Comparison of ENCODE assay signal across 22 mouse cellular contexts in genomic region chr3:81925856-81926255, GRCm38 (mm10). TPM values are rescaled to one million over a fixed set of nuclear protein-coding genes. Genes with fewer than 3 reads are reported as not detected.
DNase-seq lines count a peak whose midpoint lies in the region; ATAC-seq and TF ChIP-seq lines count a peak whose summit lies in the region.
"Had no signal": no experiment of that assay in that cellular context is flagged by ENCODE, and none has a peak within 500 bp of the region (broad histone marks: within the 10 kb centered on the region; RNA-seq: fewer than 3 reads in every experiment).

No protein-coding gene starts in this region.

- peak; percentile 24 for DNase-seq in lung, postnatal 36 days
- DNase-seq in lung, adult 2 months, result no peak
- DNase-seq in spleen, adult 12 weeks (ENCODE audit: low spot score), result peak; percentile 26
- DNase-seq in thymus, postnatal 36 days, result peak; percentile 32 to 61
- no peak for DNase-seq in adrenal gland, adult (ENCODE audit: inconsistent age in 2 of 2, low spot score in 1 of 2)
- DNase-seq in gastrocnemius, postnatal 14 days, result no peak
- no peak for DNase-seq in right cerebral cortex, adult 2 months (ENCODE audit: low spot score in 2 of 2)
- DNase-seq: adrenal gland, adult 2 months; cerebellum, postnatal 14 days; kidney, postnatal 25 days; liver, embryonic 13.5 days; retina, postnatal 1 day had no signal

- H3K4me3 ChIP-seq in lung, adult 2 months (replicated peaks; ENCODE audit: extremely low read depth, low read depth, low read length), result no peak overlapping the region
- H3K4me3 ChIP-seq: embryonic facial prominence, embryonic 15.5 days; heart, embryonic 10.5 days; liver, embryonic 13.5 days; midbrain, embryonic 10.5 days had no signal

- H3K4me1 ChIP-seq in lung, adult 2 months (ENCODE audit: control insufficient read depth, insufficient read depth, low read length), result no peaks in the 10 kb centered on the region
- H3K4me1 ChIP-seq: embryonic facial prominence, embryonic 15.5 days; heart, embryonic 10.5 days; liver, embryonic 13.5 days; midbrain, embryonic 10.5 days had no signal

- ATAC-seq in common myeloid progenitor, adult 5-6 weeks (replicated peaks; ENCODE audit: low read depth, poor library complexity, severe bottlenecking), result peak; percentile 95
- ATAC-seq: forebrain, embryonic 16.5 days had no signal

- 22% methylated on average over 5 of the region's 5 CpGs for WGBS in lung, adult 2 months

- intact Hi-C loops in gastrocnemius, postnatal 14 days (cut with DNase I; ENCODE audit: low total_unique reads), result loop anchor here (5.0 kb wide), 1 partner anchor 969 kb away; no protein-coding TSS in a partner anchor

- TF ChIP-seq POLR2A in lung, adult 2 months (IDR thresholded peaks at IDR 0.05; ENCODE audit: borderline replicate concordance, extremely low read depth, low read depth, low read length), result no peak

- no peak for TF ChIP-seq CTCF in lung, adult 2 months (IDR thresholded peaks at IDR 0.05; ENCODE audit: insufficient read depth, low read length)

RNA-seq across cellular contexts. Expression of gene Ctso, which starts 6.5 kb away (rescaled TPM):
- 9.5 and 16.7 TPM in 2 replicates for polyA plus RNA-seq in lung, adult 2 months (2012; rRNA removed)
- 15.5 and 15.6 TPM in 2 replicates for total RNA-seq in common myeloid progenitor, adult 5-6 weeks (2017)
- total RNA-seq in gastrocnemius, postnatal 14 days (2021), result 1 to 10 TPM; 4.1 to 4.7 TPM

RNA-seq across cellular contexts. Expression of gene Tdo2, which starts 50.1 kb away (rescaled TPM):
- polyA plus RNA-seq in lung, adult 2 months (2012; rRNA removed), result 0.52 and 0.60 TPM in 2 replicates
- total RNA-seq in common myeloid progenitor, adult 5-6 weeks (2017), result not detected in 2 replicates
- not detected for total RNA-seq in gastrocnemius, postnatal 14 days (2021)
- total RNA-seq: G1E had no signal
- polyA plus RNA-seq: G1E; hindbrain, embryonic 14.5 days; midbrain, embryonic 10.5 days; neural tube, embryonic 11.5 days had no signal

RNA-seq across cellular contexts. Expression of gene Asic5, which starts 56.2 kb away (rescaled TPM):
- polyA plus RNA-seq in lung, adult 2 months (2012; rRNA removed), result not detected in 2 replicates
- total RNA-seq in common myeloid progenitor, adult 5-6 weeks (2017), result not detected in 2 replicates
- not detected for total RNA-seq in gastrocnemius, postnatal 14 days (2021)
- total RNA-seq: adrenal gland, adult 2 months; G1E; left cerebral cortex, postnatal 14 days had no signal
- polyA plus RNA-seq: adrenal gland, adult 2 months; embryonic facial prominence, embryonic 15.5 days; forebrain, embryonic 16.5 days; G1E; heart, embryonic 10.5 days; hindbrain, embryonic 14.5 days; liver, embryonic 13.5 days; midbrain, embryonic 10.5 days; neural tube, embryonic 11.5 days; stomach, embryonic 14.5 days had no signal

Comparison
In these comparisons a context has a peak if more than half of its experiments do, and no peak if none do; other contexts are left out.
1. DNase-seq: peak in lung, postnatal 36 days (single experiment), spleen, adult 12 weeks (single experiment) and thymus, postnatal 36 days (2 of 2); none in lung, adult 2 months (single experiment), adrenal gland, adult (0 of 2), gastrocnemius, postnatal 14 days (single experiment) and right cerebral cortex, adult 2 months (0 of 2).